Mouse (Mus musculus) MEL (cell line): ENCODE measurements at regions not wholly inside any gene's neighbourhood (a gene's known extent, or its start where the extent isn't known, plus 50 kb on each side); places are given as distances from the start of the nearest gene placed in this dataset.

ENCODE experiments used
- DNase-seq: peaks from one replicate; pipeline ENCODE4 v3.0.0; 2011; ENCODE audit warnings: low read depth, low spot score
- H3K27ac ChIP-seq: 2 replicates; pipeline ENCODE4 v1.5.1; 2012; ENCODE audit warnings: low read depth, mild to moderate bottlenecking, control low read depth, low read length, moderate library complexity; ENCODE audit not compliant: control insufficient read depth
- H3K27me3 ChIP-seq, 2 experiments: fragments of 150-350 bp in 1 of 2; sonication (generic) in 1 of 2; 2 replicates each; pipeline ENCODE4 v1.6.1; 2012; ENCODE audit warnings: low read length in 2 of 2, mild to moderate bottlenecking in 2 of 2, improper control_type of control experiment in 1 of 2, moderate library complexity in 1 of 2; ENCODE audit not compliant: insufficient read depth in 2 of 2, control insufficient read depth in 1 of 2
- H3K36me3 ChIP-seq, 2 experiments: 2 replicates each; pipeline ENCODE4 v1.6.1; 2012 to 2014; ENCODE audit warnings: low read length in 2 of 2, improper control_type of control experiment in 1 of 2, inconsistent platforms in 1 of 2, mild to moderate bottlenecking in 1 of 2; ENCODE audit not compliant: insufficient read depth in 2 of 2, control insufficient read depth in 1 of 2
- H3K4me1 ChIP-seq, 2 experiments: fragments of 150-350 bp in 1 of 2; sonication (generic) in 1 of 2; 2 replicates each; pipeline ENCODE4 v1.6.1; 2012; ENCODE audit warnings: low read length in 2 of 2, improper control_type of control experiment in 1 of 2, mild to moderate bottlenecking in 1 of 2; ENCODE audit not compliant: insufficient read depth in 2 of 2, control insufficient read depth in 1 of 2
- H3K4me3 ChIP-seq, 2 experiments: fragments of 150-350 bp in 1 of 2; sonication (generic) in 1 of 2; 2 replicates each; pipeline ENCODE4 v1.5.1; 2012; ENCODE audit warnings: low read depth in 2 of 2, low read length in 2 of 2, mild to moderate bottlenecking in 2 of 2, moderate library complexity in 2 of 2, control low read depth in 1 of 2, improper control_type of control experiment in 1 of 2; ENCODE audit not compliant: control insufficient read depth in 1 of 2, insufficient read depth in 1 of 2
- H3K79me2 ChIP-seq: 2 replicates; pipeline ENCODE4 v1.6.1; 2012; ENCODE audit warnings: mild to moderate bottlenecking, low read length, moderate library complexity; ENCODE audit not compliant: control insufficient read depth, poor library complexity, insufficient read depth
- H3K9ac ChIP-seq: 2 replicates; pipeline ENCODE4 v1.6.1; 2012; ENCODE audit warnings: low read depth, mild to moderate bottlenecking, control low read depth, low read length, moderate library complexity; ENCODE audit not compliant: control insufficient read depth, poor library complexity, severe bottlenecking
- H3K9me3 ChIP-seq: fragments of 150-350 bp; sonication (generic); replicated peaks from 2 replicates; pipeline ENCODE4 v1.6.1; 2012; ENCODE audit warnings: mild to moderate bottlenecking, low read length, improper control_type of control experiment, moderate library complexity; ENCODE audit not compliant: insufficient read depth
- CHD1 ChIP-seq: IDR thresholded peaks from 2 replicates; pipeline ENCODE4 v1.6.1; 2012; ENCODE audit warnings: low read depth, mild to moderate bottlenecking, inconsistent platforms, low read length, improper control_type of control experiment
- CHD2 ChIP-seq: IDR thresholded peaks from 2 replicates; pipeline ENCODE4 v1.6.1; 2011; ENCODE audit warnings: low read length, improper control_type of control experiment
- CTCF ChIP-seq, 3 experiments: IDR thresholded peaks in 2 of 3; conservative IDR thresholded peaks in 1 of 3; 2 replicates each; pipeline ENCODE4 v1.5.1; 2011 to 2012; ENCODE audit warnings: low read length in 3 of 3, low read depth in 2 of 3, mild to moderate bottlenecking in 2 of 3, improper control_type of control experiment in 1 of 3, inconsistent platforms in 1 of 3, mixed read lengths in 1 of 3, moderate library complexity in 1 of 3; ENCODE audit not compliant: control insufficient read depth in 1 of 3, insufficient read depth in 1 of 3, poor library complexity in 1 of 3, severe bottlenecking in 1 of 3
- E2F4 ChIP-seq: IDR thresholded peaks from 2 replicates; pipeline ENCODE4 v1.6.1; 2011; ENCODE audit warnings: low read depth, low read length, improper control_type of control experiment, borderline replicate concordance
- ELF1 ChIP-seq: IDR thresholded peaks from 2 replicates; pipeline ENCODE4 v1.6.1; 2014; ENCODE audit warnings: low read depth, mild to moderate bottlenecking, inconsistent platforms, low read length, improper control_type of control experiment, moderate library complexity
- ETS1 ChIP-seq: IDR thresholded peaks from 2 replicates; pipeline ENCODE4 v1.6.1; 2012; ENCODE audit warnings: low read depth, mild to moderate bottlenecking, inconsistent platforms, low read length, improper control_type of control experiment, moderate library complexity
- GABPA ChIP-seq: IDR thresholded peaks from 2 replicates; pipeline ENCODE4 v1.6.1; 2012; ENCODE audit warnings: low read depth, mild to moderate bottlenecking, inconsistent platforms, low read length, improper control_type of control experiment, moderate library complexity
- JUND ChIP-seq: IDR thresholded peaks from 2 replicates; pipeline ENCODE4 v1.6.1; 2011; ENCODE audit warnings: low read depth, mild to moderate bottlenecking, improper control_type of control experiment, low read length
- KAT2A ChIP-seq: conservative IDR thresholded peaks from 2 replicates; pipeline ENCODE4 v1.6.1; 2012; ENCODE audit warnings: low read depth, low read length, improper control_type of control experiment, inconsistent platforms
- MAX ChIP-seq: IDR thresholded peaks from 2 replicates; pipeline ENCODE4 v1.6.1; 2011; ENCODE audit warnings: low read length, improper control_type of control experiment
- MAZ ChIP-seq: IDR thresholded peaks from 2 replicates; pipeline ENCODE4 v1.6.1; 2012; ENCODE audit warnings: low read depth, mild to moderate bottlenecking, inconsistent platforms, low read length, improper control_type of control experiment
- MEF2A ChIP-seq: IDR thresholded peaks from 2 replicates; pipeline ENCODE4 v1.6.1; 2014; ENCODE audit warnings: low read depth, mild to moderate bottlenecking, inconsistent platforms, low read length, improper control_type of control experiment; ENCODE audit not compliant: poor library complexity, insufficient replicate concordance, severe bottlenecking; ENCODE audit errors: extremely low read depth
- MXI1 ChIP-seq: IDR thresholded peaks from 2 replicates; pipeline ENCODE4 v1.6.1; 2011; ENCODE audit warnings: mild to moderate bottlenecking, low read depth, low read length, improper control_type of control experiment
- MYB ChIP-seq: IDR thresholded peaks from 2 replicates; pipeline ENCODE4 v1.6.1; 2011; ENCODE audit warnings: mild to moderate bottlenecking, low read depth, low read length, improper control_type of control experiment
- NELFE ChIP-seq: IDR thresholded peaks from 2 replicates; pipeline ENCODE4 v1.6.1; 2011; ENCODE audit warnings: low read depth, low read length, improper control_type of control experiment
- NRF1 ChIP-seq: IDR thresholded peaks from 2 replicates; pipeline ENCODE4 v1.6.1; 2014; ENCODE audit warnings: low read depth, mild to moderate bottlenecking, inconsistent platforms, low read length, improper control_type of control experiment, moderate library complexity; ENCODE audit not compliant: poor library complexity, insufficient read depth, severe bottlenecking
- POLR2AphosphoS5 ChIP-seq: IDR thresholded peaks from 2 replicates; pipeline ENCODE4 v1.6.1; 2012; ENCODE audit warnings: low read depth, borderline replicate concordance, mild to moderate bottlenecking, inconsistent platforms, low read length, moderate library complexity, mixed read lengths
- RAD21 ChIP-seq: IDR thresholded peaks from 2 replicates; pipeline ENCODE4 v1.6.1; 2011; ENCODE audit warnings: mild to moderate bottlenecking, low read depth, low read length, improper control_type of control experiment
- RCOR1 ChIP-seq: IDR thresholded peaks from 2 replicates; pipeline ENCODE4 v1.6.1; 2012; ENCODE audit warnings: low read depth, mild to moderate bottlenecking, inconsistent platforms, low read length, improper control_type of control experiment
- SMC3 ChIP-seq: IDR thresholded peaks from 2 replicates; pipeline ENCODE4 v1.6.1; 2011; ENCODE audit warnings: low read depth, low read length, improper control_type of control experiment
- TAL1 ChIP-seq: IDR thresholded peaks from 2 replicates; pipeline ENCODE4 v1.6.1; 2012; ENCODE audit warnings: mild to moderate bottlenecking, inconsistent platforms, low read length, moderate library complexity, mixed read lengths
- UBTF ChIP-seq: IDR thresholded peaks from 2 replicates; pipeline ENCODE4 v1.6.1; 2012; ENCODE audit warnings: low read depth, mild to moderate bottlenecking, inconsistent platforms, low read length, improper control_type of control experiment, moderate library complexity, borderline replicate concordance; ENCODE audit not compliant: insufficient read depth
- USF1 ChIP-seq: IDR thresholded peaks from 2 replicates; pipeline ENCODE4 v1.6.1; 2014; ENCODE audit warnings: low read depth, mild to moderate bottlenecking, inconsistent platforms, low read length, improper control_type of control experiment, moderate library complexity
- ZKSCAN1 ChIP-seq: IDR thresholded peaks from 2 replicates; pipeline ENCODE4 v1.6.1; 2012; ENCODE audit warnings: low read depth, mild to moderate bottlenecking, inconsistent platforms, low read length, improper control_type of control experiment, moderate library complexity
- ZMIZ1 ChIP-seq: IDR thresholded peaks from 2 replicates; pipeline ENCODE4 v1.6.1; 2012; ENCODE audit warnings: low read depth, mild to moderate bottlenecking, inconsistent platforms, low read length, improper control_type of control experiment, moderate library complexity

- Histone ChIP-seq H3K4me1 (no peaks in the 10 kb centered on the region), H3K9me3 (no peaks in the 10 kb centered on the region), H3K4me3 (no peak overlapping the region), H3K27ac (no peak overlapping the region), H3K27me3 (peaks cover 0 to 4% of the 10 kb centered on the region in 2 experiments; a peak in 2 of 4 replicates), H3K9ac (no peak overlapping the region), H3K36me3 (no peaks in the 10 kb centered on the region), H3K79me2 (no peaks in the 10 kb centered on the region)
- no peak for DNase-seq
- TF ChIP-seq CTCF (IDR thresholded peaks at IDR 0.05 in 2 of 3, conservative IDR thresholded peaks at IDR 0.05 in 1 of 3; ENCODE audit: control insufficient read depth in 1 of 3, insufficient read depth in 1 of 3, low read depth in 2 of 3, low read length in 3 of 3, poor library complexity in 1 of 3, severe bottlenecking in 1 of 3) (no peak), CHD1 (no peak), SMC3 (no peak), USF1 (no peak), RAD21 (no peak), NELFE (no peak), CHD2 (no peak), ZKSCAN1 (no peak), RCOR1 (no peak), UBTF (no peak), MEF2A (no peak), MAX (no peak), ZMIZ1 (no peak), KAT2A (no peak), MXI1 (no peak), POLR2AphosphoS5 (no peak), ELF1 (no peak), MAZ (no peak), GABPA (no peak), ETS1 (no peak)
Measured at GRCm38 (mm10) chr4:88998286-88998685, 118.3 kb upstream of the Ifne start.

GRCm38 (mm10) chr4:88995129-88995919 lies 115.3 kb upstream of the Ifne start:
- no peak overlapping the region for H3K27ac ChIP-seq
- no peaks in the 10 kb centered on the region for H3K9me3 ChIP-seq
- TF ChIP-seq ZMIZ1 (no peak), MXI1 (no peak), MAZ (no peak), CTCF (IDR thresholded peaks at IDR 0.05 in 2 of 3, conservative IDR thresholded peaks at IDR 0.05 in 1 of 3; ENCODE audit: control insufficient read depth in 1 of 3, insufficient read depth in 1 of 3, low read depth in 2 of 3, low read length in 3 of 3, poor library complexity in 1 of 3, severe bottlenecking in 1 of 3) (no peak), NELFE (no peak), CHD2 (no peak), TAL1 (no peak), RAD21 (no peak), E2F4 (no peak), NRF1 (no peak), MYB (no peak), JUND (no peak)
- TF ChIP-seq, all 39 proteins: peak for 0
- no peaks in the 10 kb centered on the region for H3K79me2 ChIP-seq
- H3K9ac ChIP-seq: no peak overlapping the region
- no peak overlapping the region for H3K4me3 ChIP-seq
- no peaks in the 10 kb centered on the region for H3K4me1 ChIP-seq
- DNase-seq: no peak
- H3K36me3 ChIP-seq: no peaks in the 10 kb centered on the region
- H3K27me3 ChIP-seq: peaks cover 0 to 5% of the 10 kb centered on the region in 2 experiments; a peak in 3 of 4 replicates
